Mouse (Mus musculus) brain, embryonic 18.5 days (tissue): ENCODE results near the gene Ccdc88c.

Source experiments
- DNase-seq: peaks from one replicate; pipeline ENCODE4 v3.0.0-alpha.2; 2012; ENCODE audit warnings: low read depth, low spot score

The Ccdc88c gene

GRCm38 (mm10) chr12:100931653-100932052 lies 97.2 kb downstream of the Ccdc88c start:
- DNase-seq: no peak

- DNase-seq: no peak
These were observed 100.6 kb downstream of the Ccdc88c start for GRCm38 (mm10) chr12:100928286-100928685.

GRCm38 (mm10) chr12:100925644-100926619 lies 102.9 kb downstream of the Ccdc88c start:
- DNase-seq: peak; percentile 39

GRCm38 (mm10) chr12:100924646-100925339 lies 104.1 kb downstream of the Ccdc88c start:
- no peak for DNase-seq

- no peak for DNase-seq
These were observed 118.1 kb downstream of the Ccdc88c start for GRCm38 (mm10) chr12:100910731-100911130.

- DNase-seq: no peak
These were observed 119.1 kb downstream of the Ccdc88c start for GRCm38 (mm10) chr12:100909765-100910164.

- no peak for DNase-seq
These were observed 120.4 kb downstream of the Ccdc88c start for GRCm38 (mm10) chr12:100908298-100909034.

GRCm38 (mm10) chr12:100907598-100908297 lies 121.1 kb downstream of the Ccdc88c start, which contains the start of gene Gpr68:
Gene Gpr68 (minus strand): TSS chr12:100908198.
- DNase-seq: no peak

- no peak for DNase-seq
These were observed 122.0 kb downstream of the Ccdc88c start for GRCm38 (mm10) chr12:100906861-100907260.

GRCm38 (mm10) chr12:100903761-100904160 lies 125.1 kb downstream of the Ccdc88c start:
- no peak for DNase-seq

- no peak for DNase-seq
These were observed 127.5 kb downstream of the Ccdc88c start for GRCm38 (mm10) chr12:100901386-100901785.

GRCm38 (mm10) chr12:100900901-100901300 lies 128.0 kb downstream of the Ccdc88c start:
- no peak for DNase-seq

GRCm38 (mm10) chr12:100899111-100899640 lies 129.7 kb downstream of the Ccdc88c start:
- no peak for DNase-seq

GRCm38 (mm10) chr12:100897736-100898650 lies 130.9 kb downstream of the Ccdc88c start:
- no peak for DNase-seq

- DNase-seq: no peak
These were observed 132.2 kb downstream of the Ccdc88c start for GRCm38 (mm10) chr12:100896661-100897060.

GRCm38 (mm10) chr12:100895504-100895903 lies 133.4 kb downstream of the Ccdc88c start:
- DNase-seq: no peak

- no peak for DNase-seq
These were observed 138.3 kb downstream of the Ccdc88c start for GRCm38 (mm10) chr12:100890548-100890947.

- DNase-seq: no peak
These were observed 141.0 kb downstream of the Ccdc88c start for GRCm38 (mm10) chr12:100887801-100888258.

GRCm38 (mm10) chr12:100886877-100887276 lies 142.0 kb downstream of the Ccdc88c start:
- no peak for DNase-seq

- no peak for DNase-seq
These were observed 143.3 kb downstream of the Ccdc88c start for GRCm38 (mm10) chr12:100885585-100885984.
